Mouse (Mus musculus) lung, embryonic 14.5 days (tissue): Measurements from ENCODE around the gene Chrna4. TPM values are rescaled to one million over a fixed set of nuclear protein-coding genes. Genes with fewer than 3 reads are reported as not detected.

Experiments
- ATAC-seq: fragments of 200-750 bp; cut with Nextera tagmentation; 2 replicates; pipeline ENCODE4 v1.8.0; 2017; ENCODE audit warnings: mild to moderate bottlenecking, moderate TSS enrichment, moderate library complexity; ENCODE audit not compliant: insufficient read depth
- DNase-seq: peaks from one replicate; pipeline ENCODE4 v3.0.0-alpha.2; 2015
- H3K27ac ChIP-seq: fragments of 300-500 bp; sonication (generic); 2 replicates; pipeline ENCODE4 v1.5.1; 2014; ENCODE audit warnings: low read depth, mild to moderate bottlenecking, moderate library complexity
- H3K27me3 ChIP-seq: fragments of 300-500 bp; sonication (generic); 2 replicates; pipeline ENCODE4 v1.6.1; 2014; ENCODE audit warnings: low read length, control low read depth; ENCODE audit not compliant: insufficient read depth
- H3K36me3 ChIP-seq: fragments of 300-500 bp; sonication (generic); 2 replicates; pipeline ENCODE4 v1.6.1; 2014; ENCODE audit warnings: control low read depth; ENCODE audit not compliant: insufficient read depth
- H3K4me1 ChIP-seq: fragments of 300-500 bp; sonication (generic); 2 replicates; pipeline ENCODE4 v1.6.1; 2014; ENCODE audit warnings: antibody characterized with exemption, control low read depth; ENCODE audit not compliant: insufficient read depth
- H3K4me2 ChIP-seq: fragments of 300-500 bp; sonication (generic); 2 replicates; pipeline ENCODE4 v1.6.1; 2014; ENCODE audit warnings: mild to moderate bottlenecking
- H3K4me3 ChIP-seq: fragments of 300-500 bp; sonication (generic); 2 replicates; pipeline ENCODE4 v1.5.1; 2014; ENCODE audit warnings: low read depth, low read length
- H3K9ac ChIP-seq: fragments of 300-500 bp; sonication (generic); 2 replicates; pipeline ENCODE4 v1.6.1; 2014
- H3K9me3 ChIP-seq: fragments of 300-500 bp; sonication (generic); 2 replicates; pipeline ENCODE4 v1.6.1; 2016; ENCODE audit warnings: low read depth, low read length, control low read depth
- CTCF ChIP-seq: IDR thresholded peaks from 2 replicates; pipeline ENCODE4 v1.5.1; 2016; ENCODE audit warnings: antibody characterized with exemption, low read depth
- WGBS: fragments of 180-500 bp; shearing (Covaris S2); extraction: QIAGEN DNeasy Blood & Tissue Kit; methylation state at CpG from one replicate; pipeline ENCODE4 v1.1.7; 2014; 5-methylcytosine and 5-hydroxymethylcytosine counted together
- polyA plus RNA-seq: library from polyadenylated mRNA; unstranded; fragments of >200 nt; fragmentation: Nextera tagmentation; extraction: Ambion mirVana; gene quantifications from 2 replicates; pipeline ENCODE4 v1.2.1, GENCODE M21; 2014

Gene Chrna4
- polyA plus RNA-seq, 1 experiment from 2014 or later, result 0.55 TPM

GRCm38 (mm10) chr2:180988347-180988913, 54.9 kb downstream of the Chrna4 start:
- no peaks in the 10 kb centered on the region for H3K4me1 ChIP-seq
- no peak for ATAC-seq
- 63% methylated on average over 3 of the region's 3 CpGs for WGBS

GRCm38 (mm10) chr2:180987432-180988030, 55.8 kb downstream of the Chrna4 start:
- H3K27me3 ChIP-seq, result no peaks in the 10 kb centered on the region
- ATAC-seq, result 0 out of 2 replicates have a peak, but pooled peaks have one; percentile 29
- no peak overlapping the region for H3K4me2 ChIP-seq
- no peak overlapping the region for H3K4me3 ChIP-seq
- H3K9ac ChIP-seq, result no peak overlapping the region
- H3K9me3 ChIP-seq, result no peaks in the 10 kb centered on the region
- H3K4me1 ChIP-seq, result no peaks in the 10 kb centered on the region
- H3K27ac ChIP-seq, result no peak overlapping the region
- 70% methylated on average over 5 of the region's 5 CpGs for WGBS
- no peak for TF ChIP-seq CTCF
- DNase-seq, result no peak
- peaks cover 3% of the 10 kb centered on the region; the same call in 1 of the 2 replicates for H3K36me3 ChIP-seq

More at GRCm38 (mm10) chr2:180988347-180988913, 54.9 kb downstream of the Chrna4 start:
- no peak overlapping the region for H3K9ac ChIP-seq
- H3K4me2 ChIP-seq, result no peak overlapping the region
- no peaks in the 10 kb centered on the region for H3K36me3 ChIP-seq
- H3K4me3 ChIP-seq, result no peak overlapping the region
- no peaks in the 10 kb centered on the region for H3K27me3 ChIP-seq
- DNase-seq, result no peak
- 0 out of 2 replicates have a peak, but pooled peaks have one; percentile 13 for TF ChIP-seq CTCF
- no peaks in the 10 kb centered on the region for H3K9me3 ChIP-seq
- no peak overlapping the region for H3K27ac ChIP-seq

GRCm38 (mm10) chr2:180987001-180987400, 56.3 kb downstream of the Chrna4 start:
- H3K36me3 ChIP-seq, result peaks cover 8% of the 10 kb centered on the region
- H3K9ac ChIP-seq, result no peak overlapping the region
- WGBS, result 79% methylated on average over 1 of the region's 1 CpGs
- H3K27ac ChIP-seq, result no peak overlapping the region
- no peaks in the 10 kb centered on the region for H3K27me3 ChIP-seq
- no peak for TF ChIP-seq CTCF
- H3K9me3 ChIP-seq, result no peaks in the 10 kb centered on the region
- no peak overlapping the region for H3K4me3 ChIP-seq
- no peaks in the 10 kb centered on the region for H3K4me1 ChIP-seq
- no peak overlapping the region for H3K4me2 ChIP-seq
- ATAC-seq (0 out of 2 replicates have a peak, but pooled peaks have one; percentile 6), DNase-seq (no peak)

- Histone ChIP-seq H3K36me3 (peaks cover 14% of the 10 kb centered on the region), H3K27me3 (no peaks in the 10 kb centered on the region), H3K4me2 (no peak within 1 kb of the TSS), H3K4me3 (no peak within 1 kb of the TSS), H3K9me3 (no peaks in the 10 kb centered on the region), H3K27ac (no peak within 1 kb of the TSS), H3K9ac (no peak within 1 kb of the TSS), H3K4me1 (no peaks in the 10 kb centered on the region)
- DNase-seq, result no peak
- TF ChIP-seq CTCF, result no peak
- ATAC-seq, result no peak
- 64% methylated on average over 2 of the region's 2 CpGs for WGBS
Observed at GRCm38 (mm10) chr2:180986449-180986848, 56.9 kb downstream of the Chrna4 start, which contains the start of gene Col20a1. TSS of gene Col20a1 (plus strand) at chr2:180986535.

GRCm38 (mm10) chr2:180985635-180986034, 57.7 kb downstream of the Chrna4 start:
- Histone ChIP-seq H3K9me3 (no peaks in the 10 kb centered on the region), H3K27ac (no peak overlapping the region), H3K27me3 (no peaks in the 10 kb centered on the region), H3K36me3 (peaks cover 22% of the 10 kb centered on the region), H3K9ac (no peak overlapping the region), H3K4me1 (no peaks in the 10 kb centered on the region), H3K4me3 (no peak overlapping the region), H3K4me2 (no peak overlapping the region)
- TF ChIP-seq CTCF, result no peak
- DNase-seq (no peak), ATAC-seq (no peak)
- 64% methylated on average over 2 of the region's 2 CpGs for WGBS

GRCm38 (mm10) chr2:180981133-180981532, 62.2 kb downstream of the Chrna4 start:
- Histone ChIP-seq H3K4me1 (no peaks in the 10 kb centered on the region), H3K36me3 (peaks cover 67% of the 10 kb centered on the region), H3K27me3 (no peaks in the 10 kb centered on the region), H3K27ac (no peak overlapping the region), H3K9ac (no peak overlapping the region), H3K4me3 (no peak overlapping the region), H3K9me3 (no peaks in the 10 kb centered on the region), H3K4me2 (no peak overlapping the region)
- no peak for TF ChIP-seq CTCF
- 61% methylated on average over 6 of the region's 6 CpGs for WGBS
- DNase-seq (no peak), ATAC-seq (no peak)

Other genes with a start within 250 kb of the Chrna4 start
- 69.2 and 70.1 TPM in 2 replicates for gene Ythdf1, start 122.6 kb downstream of the Chrna4 start, polyA plus RNA-seq
- 0.20 and 0.51 TPM in 2 replicates for gene Birc7, start 114.5 kb downstream of the Chrna4 start, polyA plus RNA-seq
- 123 and 138 TPM in 2 replicates for gene Nkain4, start 88.8 kb downstream of the Chrna4 start, polyA plus RNA-seq
- 78.2 and 79.1 TPM in 2 replicates for gene Arfgap1, start 76.3 kb downstream of the Chrna4 start, polyA plus RNA-seq
- gene Col20a1, start 57.0 kb downstream of the Chrna4 start, polyA plus RNA-seq, result 0.11 and 0.17 TPM in 2 replicates
- 0.05 TPM in 2 replicates for gene Kcnq2, start 91.8 kb upstream of the Chrna4 start, polyA plus RNA-seq
- gene Eef1a2, start 113.5 kb upstream of the Chrna4 start, polyA plus RNA-seq, result 0.35 TPM in 1 of 2 replicates, not detected in the other
- 333 and 364 TPM in 2 replicates for gene Ppdpf, start 143.7 kb upstream of the Chrna4 start, polyA plus RNA-seq
- 0.12 TPM in 1 of 2 replicates, not detected in the other for gene Ptk6, start 159.2 kb upstream of the Chrna4 start, polyA plus RNA-seq
- 0.16 and 0.22 TPM in 2 replicates for gene Srms, start 169.6 kb upstream of the Chrna4 start, polyA plus RNA-seq
- gene Fndc11, start 176.5 kb upstream of the Chrna4 start, polyA plus RNA-seq, result 0.21 and 0.27 TPM in 2 replicates
- gene Helz2, start 198.5 kb upstream of the Chrna4 start, polyA plus RNA-seq, result 2.5 and 3.0 TPM in 2 replicates
- gene Gmeb2, start 244.5 kb upstream of the Chrna4 start, polyA plus RNA-seq, result 18.0 and 21.2 TPM in 2 replicates